Mouse (Mus musculus): ENCODE measurements around the gene Naa30.

The Naa30 gene

GRCm38 (mm10) chr14:49221771-49222170, 49.7 kb downstream of the Naa30 start:
- DNase-seq (ENCODE audit: low read depth in 1 of 2, low spot score in 2 of 2), result no peak

DNA sequence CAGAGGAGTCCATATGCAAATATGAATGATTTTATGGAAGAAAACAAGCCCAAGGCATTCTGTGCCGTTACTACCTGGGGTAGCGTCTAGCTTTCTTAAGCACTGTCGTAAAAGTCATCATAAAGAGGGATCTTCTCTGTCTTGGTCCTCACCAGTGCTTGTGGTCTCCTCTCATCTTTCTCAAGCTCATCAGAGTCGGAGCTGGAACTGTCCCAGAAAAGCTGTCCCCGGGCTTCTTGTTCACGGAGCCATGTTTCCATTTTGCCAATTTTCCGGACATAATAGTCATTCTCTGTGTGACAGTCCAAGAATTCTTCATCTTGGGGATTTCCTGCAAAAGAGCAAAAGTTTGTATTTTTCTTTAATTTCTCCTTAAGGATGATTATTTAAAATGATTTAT, 54.4 kb downstream of the Naa30 start:
- no peak for DNase-seq (ENCODE audit: low read depth in 1 of 2, low spot score in 2 of 2)

DNA sequence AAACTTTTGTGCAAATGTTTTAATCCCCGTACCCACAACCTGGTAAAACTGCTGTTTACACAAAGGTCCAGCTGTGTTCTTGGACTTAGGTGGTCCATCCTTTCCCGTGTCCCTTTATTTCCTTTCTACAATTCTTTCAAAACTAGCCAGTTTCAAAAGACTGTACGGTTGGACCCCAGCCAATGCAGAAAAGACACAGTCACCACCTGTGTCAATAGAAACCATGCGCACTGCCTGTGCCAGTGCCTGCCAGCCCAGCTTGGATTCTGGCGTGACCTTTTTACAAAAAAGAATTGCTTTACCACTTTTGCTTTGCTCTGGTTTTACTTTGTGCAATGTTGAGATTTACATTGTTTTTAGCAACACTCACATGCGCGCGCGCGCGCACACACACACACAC, 55.0 kb downstream of the Naa30 start:
- no peak for DNase-seq (ENCODE audit: low read depth in 1 of 2, low spot score in 2 of 2)

- DNase-seq (ENCODE audit: low read depth in 1 of 2, low spot score in 2 of 2), result no peak
Measured at GRCm38 (mm10) chr14:49231845-49232244, 59.8 kb downstream of the Naa30 start.

DNA sequence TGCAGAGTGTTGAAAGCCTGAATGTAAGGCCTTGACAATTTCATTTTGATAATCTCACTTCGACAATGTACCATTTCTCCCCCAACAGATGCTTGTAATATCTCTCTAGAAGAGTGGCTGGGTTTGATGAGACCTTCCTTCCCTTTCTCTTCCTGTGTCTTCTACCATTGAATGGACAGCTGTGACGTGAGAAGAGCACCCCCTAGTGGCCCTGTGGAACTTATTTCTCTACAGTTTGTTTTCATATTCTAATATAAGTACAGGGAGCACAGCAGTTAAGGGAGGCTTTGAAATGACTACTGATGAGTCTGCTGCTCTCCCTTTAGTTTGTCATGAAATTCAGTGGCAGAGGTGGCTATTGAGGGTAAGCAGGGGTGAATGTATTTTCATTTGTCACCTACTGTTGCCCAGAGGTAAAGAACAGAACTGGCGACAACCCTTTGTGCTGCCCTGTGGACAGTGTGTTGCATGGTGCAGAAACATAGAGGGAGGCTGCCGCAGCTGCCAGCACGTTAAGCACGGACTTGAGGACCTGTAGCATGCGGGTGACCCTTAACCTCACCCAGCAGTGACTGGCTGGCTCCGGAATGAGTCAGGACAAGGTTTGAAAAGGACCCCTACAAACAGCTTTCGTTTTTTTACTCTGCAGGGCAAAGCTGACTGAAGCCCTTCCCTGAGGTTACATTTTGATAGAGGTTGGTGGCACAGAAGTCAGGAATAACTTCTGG, 62.9 kb downstream of the Naa30 start:
- DNase-seq (ENCODE audit: low read depth in 1 of 2, low spot score in 2 of 2), result no peak

- no peak for DNase-seq (ENCODE audit: low read depth in 1 of 2, low spot score in 2 of 2)
Measured at GRCm38 (mm10) chr14:49238206-49238605, 66.2 kb downstream of the Naa30 start.
